Mouse (Mus musculus): ENCODE results near the gene Glra1.
"Not testable (repeated sequence)": the region's sequence is repeated elsewhere in the genome, so short reads cannot be mapped to it uniquely, and the experiment has no call there.

Gene Glra1

DNA sequence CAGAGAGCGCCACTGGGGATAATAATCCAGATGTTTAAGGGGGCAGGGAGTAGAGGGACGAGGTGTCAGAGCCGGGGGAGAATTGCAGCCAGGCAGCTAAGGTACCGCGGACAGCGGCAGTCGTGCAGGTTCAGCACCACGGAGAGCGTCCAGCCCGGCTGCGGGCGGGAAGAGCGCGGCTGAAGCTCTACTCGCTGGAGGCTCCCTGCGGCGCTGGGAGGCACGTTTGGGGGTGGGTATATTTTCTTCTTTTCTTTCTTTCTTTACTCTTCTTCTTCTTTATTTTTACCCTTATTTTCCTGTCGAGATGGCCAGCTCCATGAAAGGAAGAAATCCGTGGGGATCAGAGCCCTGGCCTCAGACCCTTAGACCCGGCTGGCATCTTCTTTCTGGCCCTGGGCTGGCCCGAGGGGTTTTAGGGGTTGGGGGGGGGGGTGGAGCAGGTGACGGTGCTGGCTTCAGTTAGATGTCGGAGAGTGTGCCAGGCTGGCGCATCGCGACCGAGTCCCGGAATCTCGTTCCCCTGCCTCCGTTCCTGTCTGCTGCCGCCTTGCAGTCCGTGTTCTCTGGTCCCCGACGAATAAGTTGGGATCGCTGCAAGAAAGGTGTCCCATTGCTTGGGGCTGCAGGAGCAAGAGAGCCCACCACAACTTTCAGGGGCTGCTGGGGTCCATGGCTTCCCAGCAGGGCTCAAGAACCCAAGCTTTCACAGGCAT is at the start of gene Glra1:
Gene Glra1 (minus strand): TSS at position 391 of the 716 bp plus-strand sequence.
- peak in 1 of 2 experiments; percentile 3 for DNase-seq (ENCODE audit: low spot score in 2 of 2)

DNA sequence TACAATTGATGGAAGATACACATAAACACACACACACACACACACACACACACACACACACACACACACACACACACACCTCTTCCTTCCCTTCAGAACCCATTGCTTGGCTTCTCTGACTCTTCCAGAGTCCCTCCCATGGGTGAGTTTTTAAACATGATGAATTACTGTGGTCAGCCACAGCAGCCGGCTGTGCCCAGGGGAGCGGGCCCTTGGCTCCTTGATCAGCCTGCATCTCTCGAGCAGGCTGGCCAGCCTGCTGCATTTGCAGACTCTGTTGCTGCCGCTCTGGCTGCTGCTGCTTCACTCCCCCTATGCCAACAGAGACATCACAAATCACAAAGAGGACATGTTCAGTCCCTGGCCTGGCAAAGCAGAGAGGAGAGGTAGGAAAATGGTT is 29.0 kb upstream of the Glra1 start:
- no peak for DNase-seq (ENCODE audit: low spot score in 2 of 2)

DNA sequence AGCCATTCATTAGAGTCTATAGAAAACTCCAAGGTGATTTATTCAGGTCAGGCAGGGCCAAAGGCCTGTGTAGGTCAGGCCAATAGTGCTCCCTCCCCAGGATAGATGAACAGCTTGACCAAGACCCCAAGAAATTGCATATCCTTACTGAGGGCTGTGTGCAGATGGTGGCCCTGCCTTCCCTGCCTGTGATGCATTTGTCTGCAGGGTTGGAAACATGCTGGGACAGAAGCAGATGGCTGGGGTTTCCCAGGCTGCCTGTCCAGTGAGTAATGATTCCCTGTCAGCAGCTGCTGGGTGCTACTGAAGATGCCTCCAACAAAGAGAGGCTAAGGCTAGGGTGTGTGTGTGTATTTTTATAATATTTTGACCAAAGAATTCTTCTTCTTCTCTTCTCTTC is 25.9 kb upstream of the Glra1 start:
- DNase-seq (ENCODE audit: low spot score in 2 of 2): no peak

DNA sequence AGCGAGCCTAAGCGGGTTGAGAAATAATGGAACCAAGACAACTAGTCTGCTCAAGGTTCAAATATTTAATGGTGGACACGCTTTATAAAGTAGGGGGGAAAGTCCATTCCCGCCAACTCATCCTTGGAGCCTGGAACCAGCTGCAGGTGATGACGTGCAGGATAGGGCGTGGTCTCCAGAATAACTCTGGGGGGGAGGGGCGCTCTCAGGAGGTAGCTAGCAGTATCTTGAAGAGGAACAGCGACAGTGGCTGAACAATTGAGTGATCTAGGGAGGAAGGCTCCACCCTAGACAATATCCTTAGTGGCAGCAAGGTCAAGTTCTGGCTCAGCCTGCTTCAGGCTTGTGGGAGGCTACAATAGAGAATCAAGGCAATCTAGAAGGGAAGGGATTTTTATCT is 6.6 kb upstream of the Glra1 start:
- DNase-seq (ENCODE audit: low spot score in 2 of 2): not testable (repeated sequence)

DNA sequence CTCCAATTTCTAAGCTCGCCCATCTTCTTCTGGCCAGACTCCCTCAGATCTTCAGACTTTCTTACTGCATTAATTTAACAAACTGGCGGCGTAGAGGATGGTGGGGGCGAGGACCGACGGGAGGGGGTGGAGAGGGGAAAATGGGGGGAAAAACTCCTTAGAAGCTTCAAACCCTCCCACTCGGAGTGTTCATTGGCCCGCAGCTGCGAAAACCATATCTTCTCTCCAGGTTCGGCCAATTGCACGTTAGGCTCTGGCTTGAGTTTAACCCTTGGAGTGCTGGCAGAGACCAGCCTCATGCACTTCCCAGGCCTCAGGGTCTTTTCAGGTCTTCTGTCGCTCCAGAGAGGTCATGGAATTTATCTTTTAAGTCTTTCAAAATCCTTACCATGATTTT is 524 bp upstream of the Glra1 start:
- no peak for DNase-seq (ENCODE audit: low spot score in 2 of 2)

DNA sequence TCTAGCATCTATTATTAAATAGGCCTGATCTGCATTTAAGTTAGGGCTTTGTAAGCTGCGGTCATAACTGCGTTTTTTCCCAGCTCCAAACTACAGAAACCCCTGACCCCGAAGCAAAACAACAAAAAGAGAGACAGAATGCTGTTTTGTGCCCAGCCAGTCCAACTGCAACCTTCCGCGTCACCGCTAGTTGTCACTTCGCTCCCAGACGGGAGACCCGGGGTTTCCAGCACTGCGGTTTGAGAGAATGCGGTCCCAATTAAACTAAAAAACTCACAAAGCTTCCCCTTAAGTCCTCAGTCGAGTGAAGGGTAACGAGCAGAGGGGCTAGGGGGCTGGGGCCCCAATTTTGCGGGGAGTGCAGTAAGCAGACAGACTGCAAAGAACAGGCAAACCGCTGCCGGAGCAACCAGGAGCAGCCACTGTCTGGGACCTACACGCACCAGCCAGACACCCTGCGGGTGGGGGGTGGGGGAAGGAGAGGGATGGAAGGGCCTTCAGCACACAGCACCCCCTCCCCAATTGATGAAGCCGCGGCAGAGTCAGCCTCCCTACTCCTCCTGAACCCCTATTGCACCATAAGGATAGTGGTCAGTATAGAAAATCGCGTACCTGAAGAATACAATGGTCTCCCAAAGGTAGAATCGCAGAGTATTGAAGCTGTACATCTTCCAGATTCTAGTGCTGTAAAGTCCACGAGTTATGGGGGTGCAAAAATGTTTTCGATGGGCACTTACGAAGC is 761 bp downstream of the Glra1 start:
- DNase-seq (ENCODE audit: low spot score in 2 of 2): no peak

DNA sequence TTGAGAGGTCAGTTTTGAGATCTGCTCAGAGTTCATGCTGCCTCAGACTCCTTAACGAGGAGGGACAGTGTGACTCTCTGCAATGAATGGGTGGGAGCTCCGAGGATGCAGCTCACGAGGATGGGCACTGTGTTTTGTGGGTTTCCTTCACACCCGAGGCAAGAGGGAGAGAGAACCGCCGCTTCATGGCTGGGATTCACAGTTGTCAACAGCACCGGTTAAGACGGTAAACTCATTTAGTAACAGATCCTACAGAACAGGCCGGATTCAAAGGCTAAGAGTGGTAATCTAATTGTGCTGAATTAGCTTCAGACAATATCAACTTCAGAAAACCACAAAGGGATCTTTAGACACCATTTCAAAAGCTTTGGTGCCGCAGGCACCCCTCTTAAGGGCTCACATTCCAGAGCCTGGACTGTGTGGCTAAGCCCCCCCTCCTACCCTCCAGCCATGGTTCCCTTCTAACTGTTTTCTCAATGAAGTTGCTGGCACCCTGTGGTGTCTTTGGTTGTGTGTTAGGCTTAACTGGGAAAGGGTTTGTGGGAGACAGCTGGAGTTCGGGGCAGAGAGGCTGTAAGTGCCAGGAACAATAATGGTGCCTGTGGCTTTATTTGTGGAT is 6.4 kb downstream of the Glra1 start:
- DNase-seq (ENCODE audit: low spot score in 2 of 2): no peak

DNA sequence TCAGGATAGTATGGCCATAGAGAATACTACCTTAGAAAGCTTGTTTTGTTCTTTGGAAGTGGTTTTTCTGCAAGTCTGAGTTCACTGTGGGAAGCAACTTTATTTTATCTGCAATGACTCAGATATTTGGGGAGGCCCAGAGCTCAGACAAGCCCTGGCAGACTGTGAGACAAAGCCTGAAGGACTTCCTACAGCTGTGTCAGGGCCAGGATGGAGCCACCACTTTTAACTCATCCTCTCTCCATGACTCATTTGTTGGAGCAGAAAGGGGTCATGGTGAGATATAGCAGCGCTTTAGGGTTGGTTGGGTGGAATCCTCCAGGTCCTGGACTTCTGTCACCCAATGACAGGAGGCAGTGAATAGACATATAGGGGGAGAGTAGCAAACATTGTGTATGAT is 12.3 kb downstream of the Glra1 start:
- DNase-seq (ENCODE audit: low spot score in 2 of 2): no peak

DNA sequence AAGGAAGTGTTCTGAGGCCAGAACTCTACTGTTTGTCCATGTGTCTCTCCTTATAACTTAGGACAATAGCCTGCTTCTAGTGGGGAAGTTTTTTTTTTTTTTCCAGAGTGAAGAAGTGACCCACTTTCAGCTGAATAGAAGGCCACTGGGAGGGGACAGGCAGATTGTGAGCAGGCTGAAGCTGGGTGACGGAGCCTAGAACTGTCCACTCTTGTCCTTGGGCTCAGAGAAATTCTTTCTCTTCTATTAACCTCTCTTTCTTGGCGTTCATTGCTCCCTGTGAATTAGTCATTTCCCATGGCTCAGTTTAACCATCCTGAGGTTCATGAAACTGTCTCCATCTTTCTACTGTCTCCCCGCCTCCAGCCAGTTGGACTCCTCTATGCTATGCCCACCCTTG is 13.6 kb downstream of the Glra1 start:
- DNase-seq (ENCODE audit: low spot score in 2 of 2): no peak

DNA sequence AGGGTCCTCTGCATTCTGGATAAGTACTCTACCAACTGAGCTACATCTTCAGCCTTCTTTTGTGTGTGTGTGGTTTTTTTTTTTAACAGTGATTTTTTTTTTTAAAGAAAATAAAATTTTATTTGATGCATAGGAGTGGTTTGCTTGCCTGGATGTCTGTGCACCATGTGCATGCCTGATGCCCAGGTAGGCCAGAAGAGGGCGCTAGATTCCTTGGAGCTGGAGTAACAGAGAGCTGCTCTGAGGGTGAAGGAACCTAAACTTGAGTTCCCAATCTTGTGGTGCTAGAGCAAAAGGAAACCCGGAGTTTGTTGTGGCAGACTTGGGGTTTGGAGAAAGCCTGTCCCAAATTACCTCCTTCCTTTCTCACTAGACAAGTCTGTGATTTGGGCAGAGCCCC is 16.8 kb downstream of the Glra1 start:
- DNase-seq (ENCODE audit: low spot score in 2 of 2): no peak

DNA sequence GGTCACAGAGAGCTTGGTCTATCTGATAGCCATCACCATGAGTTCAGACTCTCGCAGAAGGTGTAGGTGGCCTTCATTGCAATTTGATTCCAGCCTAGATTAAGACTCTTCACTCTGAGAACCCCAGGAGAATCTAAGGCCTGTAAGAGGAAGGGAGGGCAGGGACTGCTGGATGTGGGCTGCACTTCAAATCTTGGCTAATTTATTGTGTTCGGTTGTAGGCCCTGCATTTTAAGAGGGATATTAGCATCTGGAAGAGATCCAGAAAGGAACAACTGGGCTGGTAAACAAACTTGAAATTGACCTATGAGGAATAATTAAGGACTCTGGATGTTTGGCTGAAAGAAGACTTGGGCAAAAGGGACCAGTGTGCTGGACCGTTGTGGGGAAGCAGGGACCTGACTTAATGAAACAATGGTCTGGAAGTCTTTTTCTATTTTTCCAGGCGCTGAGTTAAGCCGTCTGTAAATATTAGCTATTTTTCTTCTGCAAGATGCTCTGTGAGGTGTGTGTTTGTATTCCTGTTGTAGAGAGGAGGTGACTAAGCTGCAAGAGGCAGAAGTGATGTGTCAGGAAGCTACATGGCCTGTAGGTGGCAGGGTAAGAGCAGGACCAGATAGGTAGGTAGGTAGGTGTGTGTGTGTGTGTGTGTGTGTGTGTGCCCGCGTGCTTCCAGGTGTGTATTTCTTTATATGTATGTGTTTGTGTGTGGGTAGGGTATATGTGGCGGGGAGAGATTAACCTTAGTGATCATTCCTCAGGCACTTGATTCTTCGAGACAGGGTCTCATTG is 18.4 kb downstream of the Glra1 start:
- DNase-seq (ENCODE audit: low spot score in 2 of 2): no peak

DNA sequence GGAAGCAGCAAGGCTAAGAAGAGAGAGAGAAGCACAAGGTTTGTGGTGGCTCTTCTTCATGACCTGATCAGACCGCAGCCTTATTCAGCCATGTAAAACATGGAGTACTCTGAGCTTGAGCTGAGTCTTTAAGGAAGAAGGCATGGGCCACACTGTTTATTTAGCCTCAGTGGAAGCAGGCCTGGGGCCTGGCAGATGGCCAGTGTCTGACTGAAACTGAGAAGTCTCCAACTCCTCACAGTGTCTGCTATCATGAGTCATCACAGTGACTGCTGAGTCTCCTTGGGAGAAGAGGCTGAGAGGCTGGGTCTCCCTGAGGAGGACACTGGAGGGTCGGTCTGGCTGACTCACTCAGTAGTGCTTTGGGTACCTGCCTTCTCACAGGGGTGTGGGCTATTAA is 33.6 kb downstream of the Glra1 start:
- no peak for DNase-seq (ENCODE audit: low spot score in 2 of 2)

DNA sequence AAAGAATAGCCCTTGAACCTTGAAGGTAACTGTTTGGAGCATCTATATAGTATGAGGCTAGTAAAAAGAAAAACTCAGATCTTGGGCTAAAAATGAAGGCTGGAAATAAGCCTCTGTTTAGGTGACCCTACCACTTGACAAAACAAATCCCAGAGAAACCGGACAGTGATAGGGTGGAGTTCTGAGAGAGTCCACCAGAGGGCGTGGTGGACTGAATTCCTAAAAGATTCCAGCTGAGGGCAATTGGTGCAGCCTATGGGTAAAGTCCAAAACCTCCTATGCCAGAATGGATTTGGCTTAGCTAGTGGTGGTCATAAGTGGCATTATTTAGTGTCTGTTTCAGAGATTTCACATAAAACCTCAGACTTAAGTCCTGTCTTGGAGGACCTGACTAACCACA is 36.9 kb downstream of the Glra1 start:
- no peak for DNase-seq (ENCODE audit: low spot score in 2 of 2)

DNA sequence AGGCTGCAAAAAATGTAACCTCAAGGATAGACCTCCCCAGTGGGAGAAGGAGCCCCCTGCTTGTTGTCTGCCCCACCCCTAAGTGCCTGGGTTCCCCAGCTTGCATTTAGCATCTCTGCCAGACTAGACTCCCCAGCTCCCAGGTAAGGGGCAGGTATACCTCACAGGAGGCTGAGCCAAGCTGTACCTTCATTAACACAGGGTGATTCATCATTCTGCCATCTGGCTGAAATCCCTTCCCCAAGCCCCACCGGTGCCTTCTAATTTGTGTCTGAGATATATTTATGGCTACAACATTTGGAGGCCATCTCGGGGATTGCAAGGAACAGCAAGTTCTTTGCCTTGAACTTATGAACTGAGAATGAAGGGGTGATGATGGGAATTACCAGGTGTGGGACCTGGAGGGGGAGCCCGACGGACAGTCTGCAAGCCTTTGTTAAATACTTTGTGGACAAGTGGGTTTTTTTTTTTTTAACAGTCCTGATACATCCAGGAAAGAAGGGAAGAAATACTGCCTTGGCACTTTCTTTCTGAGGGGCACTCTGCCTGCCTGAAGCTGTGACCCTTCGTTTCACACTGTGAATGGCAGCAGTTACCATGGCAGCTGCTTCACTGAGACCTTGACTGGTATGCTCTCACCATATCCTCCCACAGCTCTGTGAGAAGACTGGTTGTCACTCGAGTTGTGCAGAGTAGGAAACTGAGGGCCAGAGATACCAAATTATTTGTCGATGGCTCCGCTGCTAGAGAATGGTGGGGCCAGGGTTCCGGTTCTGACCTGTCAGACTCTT is 41.5 kb downstream of the Glra1 start:
- no peak for DNase-seq (ENCODE audit: low spot score in 2 of 2)

DNA sequence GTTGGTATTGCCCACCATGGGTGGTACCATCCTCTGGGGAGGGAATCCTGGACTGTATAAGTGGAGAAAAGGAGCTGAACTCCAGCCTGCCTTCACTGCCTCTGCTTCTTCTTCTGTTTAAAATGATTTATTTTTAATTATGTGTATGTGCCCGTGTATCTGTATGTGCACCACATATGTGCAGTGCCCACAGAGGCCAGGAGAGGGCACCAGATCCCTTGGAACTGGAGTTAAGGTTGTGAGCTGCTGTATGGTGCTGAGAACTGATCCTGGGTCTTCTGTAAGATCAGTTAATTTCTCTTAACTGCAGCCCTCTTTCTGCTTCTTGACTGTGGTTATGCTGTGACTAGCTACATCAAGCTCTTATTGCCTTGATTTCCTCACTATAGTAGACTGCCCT is 62.3 kb downstream of the Glra1 start:
- DNase-seq (ENCODE audit: low spot score in 2 of 2): no peak

DNA sequence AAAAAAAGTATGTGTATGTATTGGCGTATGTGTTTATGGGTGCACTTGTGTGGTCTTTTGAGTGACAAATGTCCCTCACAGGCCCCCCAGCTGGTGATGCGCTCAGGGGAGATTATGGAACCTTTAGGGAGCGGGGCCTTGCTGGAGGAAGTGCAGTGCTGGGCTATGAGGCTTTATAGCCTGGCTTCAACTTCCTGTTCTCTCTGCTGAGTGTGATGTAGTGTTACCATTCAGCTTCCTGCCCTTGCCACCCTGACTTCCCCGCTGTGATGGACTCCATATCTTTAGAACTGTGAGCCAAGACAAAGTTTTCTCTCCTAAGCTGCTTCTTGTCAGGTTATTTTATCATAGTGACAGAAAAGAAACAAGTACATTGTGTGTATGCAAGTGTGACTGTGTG is 65.3 kb downstream of the Glra1 start:
- DNase-seq (ENCODE audit: low spot score in 2 of 2): no peak

DNA sequence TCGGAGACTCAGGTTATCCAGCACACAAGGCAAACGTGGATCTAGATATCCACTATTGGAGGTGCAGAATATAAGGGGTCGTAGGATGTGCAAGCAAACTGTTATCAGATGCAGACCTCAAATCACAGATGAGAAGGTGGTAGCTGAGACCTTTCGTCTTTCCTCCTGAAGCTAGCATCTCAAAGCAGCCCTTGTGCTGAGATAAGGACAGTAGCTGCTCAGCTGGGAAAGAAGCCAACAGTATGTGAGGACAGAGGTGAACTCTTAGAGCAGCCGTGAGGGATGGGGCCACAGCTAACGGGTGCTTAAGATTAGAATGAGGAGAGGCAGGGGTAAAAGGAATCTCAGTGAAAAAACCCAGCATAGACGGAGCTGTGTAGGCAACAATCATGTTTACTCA is 65.9 kb downstream of the Glra1 start:
- no peak for DNase-seq (ENCODE audit: low spot score in 2 of 2)

DNA sequence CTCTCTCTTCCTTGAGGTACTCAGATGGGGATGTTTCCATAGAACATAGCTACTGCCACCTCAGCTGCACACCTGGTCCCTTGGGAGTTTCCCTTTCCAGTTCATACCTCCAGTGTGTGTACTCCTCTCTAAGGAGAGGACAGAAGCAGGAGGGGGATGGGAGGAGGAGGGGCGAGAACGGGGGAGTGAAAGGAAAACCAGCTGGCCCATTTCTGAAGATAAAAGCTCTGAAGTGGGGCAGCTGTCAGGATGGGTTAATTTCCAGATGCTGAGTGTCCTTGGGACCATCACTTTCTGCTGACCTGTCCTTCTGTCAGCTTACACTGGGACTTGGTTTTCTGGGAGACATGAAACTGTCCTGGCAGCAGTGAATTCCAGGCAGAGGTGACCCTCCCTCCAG is 73.2 kb downstream of the Glra1 start:
- DNase-seq (ENCODE audit: low spot score in 2 of 2): no peak

DNA sequence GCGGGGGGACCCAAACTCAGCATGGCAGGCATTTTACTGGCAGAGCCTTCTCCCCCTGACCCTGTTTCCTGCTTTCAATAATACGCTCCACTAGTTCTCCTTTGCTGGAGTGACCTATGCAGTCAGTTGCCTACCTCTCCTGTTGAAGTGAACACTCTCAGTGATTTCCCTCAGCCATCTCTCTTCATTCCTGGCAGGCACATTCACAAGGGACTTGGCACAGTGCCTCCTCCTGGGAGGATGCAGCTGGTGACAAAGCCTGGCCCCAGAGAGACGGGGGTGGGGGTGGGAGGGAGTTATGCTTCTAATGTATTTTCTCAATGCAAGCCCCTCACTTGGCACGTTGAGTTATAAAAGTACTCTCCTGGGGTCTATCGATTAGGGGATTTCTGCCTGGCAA is 74.6 kb downstream of the Glra1 start:
- DNase-seq (ENCODE audit: low spot score in 2 of 2): no peak

DNA sequence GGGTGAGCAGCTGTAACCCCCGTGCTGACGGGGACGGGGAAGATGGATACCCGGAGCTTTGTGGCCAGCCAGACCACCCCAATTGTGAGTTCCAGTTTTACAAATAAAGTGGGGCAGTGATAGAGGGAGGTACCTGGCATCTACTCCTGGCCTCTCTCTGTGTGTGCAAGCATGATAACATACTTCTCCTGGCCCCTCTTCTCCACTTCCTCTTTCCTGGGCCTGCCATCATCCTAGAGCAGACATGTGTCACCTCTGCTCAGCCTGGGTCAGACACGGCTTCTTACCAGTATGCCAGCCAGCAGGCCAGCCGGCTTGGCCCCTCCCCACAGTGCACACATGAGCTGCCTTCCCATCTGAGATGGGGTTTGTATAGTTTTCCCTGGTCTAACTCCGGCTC is 77.3 kb downstream of the Glra1 start:
- DNase-seq (ENCODE audit: low spot score in 2 of 2): no peak

Measured in natural killer cell, adult 2 months (primary cell).